Mouse (Mus musculus) embryonic facial prominence, embryonic 15.5 days (tissue): ENCODE data around the gene Herpud1. TPM values are rescaled to one million over a fixed set of nuclear protein-coding genes. Genes with fewer than 3 reads are reported as not detected.

Experiments
- ATAC-seq: fragments of 200-750 bp; cut with Nextera tagmentation; 2 replicates; pipeline ENCODE4 v1.8.0; 2017; ENCODE audit warnings: low read depth, moderate TSS enrichment; ENCODE audit not compliant: insufficient number of reproducible peaks, low FRiP score, low TSS enrichment
- H3K27ac ChIP-seq: fragments of 300-500 bp; sonication (generic); replicated peaks from 2 replicates; pipeline ENCODE4 v1.5.1; 2015; ENCODE audit warnings: mild to moderate bottlenecking, inconsistent platforms
- H3K27me3 ChIP-seq: fragments of 300-500 bp; sonication (generic); 2 replicates; pipeline ENCODE4 v1.6.1; 2015; ENCODE audit warnings: inconsistent platforms
- H3K36me3 ChIP-seq: fragments of 300-500 bp; sonication (generic); 2 replicates; pipeline ENCODE4 v1.6.1; 2015; ENCODE audit warnings: mild to moderate bottlenecking, inconsistent platforms
- H3K4me1 ChIP-seq: fragments of 300-500 bp; sonication (generic); 2 replicates; pipeline ENCODE4 v1.6.1; 2015; ENCODE audit warnings: inconsistent platforms
- H3K4me2 ChIP-seq: fragments of 300-500 bp; sonication (generic); replicated peaks from 2 replicates; pipeline ENCODE4 v1.6.1; 2015; ENCODE audit warnings: mild to moderate bottlenecking, inconsistent platforms
- H3K4me3 ChIP-seq: fragments of 300-500 bp; sonication (generic); replicated peaks from 2 replicates; pipeline ENCODE4 v1.5.1; 2015; ENCODE audit warnings: mild to moderate bottlenecking, inconsistent platforms
- H3K9ac ChIP-seq: fragments of 300-500 bp; sonication (generic); 2 replicates; pipeline ENCODE4 v1.6.1; 2015; ENCODE audit warnings: inconsistent platforms
- H3K9me3 ChIP-seq: fragments of 300-500 bp; sonication (generic); replicated peaks from 2 replicates; pipeline ENCODE4 v1.6.1; 2016; ENCODE audit warnings: inconsistent platforms
- WGBS: fragments of 180-500 bp; shearing (Covaris S2); methylation state at CpG from one replicate; pipeline ENCODE4 v1.1.7; 2015; 5-methylcytosine and 5-hydroxymethylcytosine counted together
- polyA plus RNA-seq: library from polyadenylated mRNA; unstranded; fragments of >200 nt; fragmentation: Nextera tagmentation; extraction: Ambion mirVana; gene quantifications from 2 replicates; pipeline ENCODE4 v1.2.1, GENCODE M21; 2015

Herpud1 gene
- polyA plus RNA-seq, 1 experiment from 2014 or later: 103 TPM

- no peaks in the 10 kb centered on the region for H3K9me3 ChIP-seq
- 0 out of 2 replicates have a peak, but pooled peaks cover 9% of the 10 kb centered on the region for H3K4me1 ChIP-seq
- H3K4me2 ChIP-seq: no peak overlapping the region
- H3K27me3 ChIP-seq: no peaks in the 10 kb centered on the region
- H3K4me3 ChIP-seq: no peak overlapping the region
- no peak overlapping the region for H3K27ac ChIP-seq
- ATAC-seq: peak; percentile 21; the same call in 1 of the 2 replicates
- no peak overlapping the region for H3K9ac ChIP-seq
- no peaks in the 10 kb centered on the region for H3K36me3 ChIP-seq
- WGBS: 65% methylated on average over 6 of the region's 6 CpGs
Observed at GRCm38 (mm10) chr8:94357220-94357619, 29.0 kb upstream of the Herpud1 start.

GRCm38 (mm10) chr8:94358541-94358940, 27.7 kb upstream of the Herpud1 start:
- Histone ChIP-seq H3K4me1 (peaks cover 9% of the 10 kb centered on the region; the same call in 1 of the 2 replicates), H3K36me3 (no peaks in the 10 kb centered on the region), H3K4me3 (no peak overlapping the region), H3K9me3 (no peaks in the 10 kb centered on the region), H3K27ac (no peak overlapping the region), H3K9ac (no peak overlapping the region), H3K27me3 (no peaks in the 10 kb centered on the region), H3K4me2 (no peak overlapping the region)
- ATAC-seq: no peak
- 70% methylated on average over 5 of the region's 5 CpGs for WGBS

- no peak overlapping the region for H3K9ac ChIP-seq
- no peaks in the 10 kb centered on the region for H3K36me3 ChIP-seq
- H3K27ac ChIP-seq: no peak overlapping the region
- no peak overlapping the region for H3K4me2 ChIP-seq
- no peaks in the 10 kb centered on the region for H3K9me3 ChIP-seq
- WGBS: 78% methylated on average over 6 of the region's 6 CpGs
- ATAC-seq: no peak
- H3K4me1 ChIP-seq: peaks cover 9% of the 10 kb centered on the region; the same call in 1 of the 2 replicates
- no peak overlapping the region for H3K4me3 ChIP-seq
- H3K27me3 ChIP-seq: no peaks in the 10 kb centered on the region
Observed at GRCm38 (mm10) chr8:94361774-94362431, 24.3 kb upstream of the Herpud1 start.

DNA sequence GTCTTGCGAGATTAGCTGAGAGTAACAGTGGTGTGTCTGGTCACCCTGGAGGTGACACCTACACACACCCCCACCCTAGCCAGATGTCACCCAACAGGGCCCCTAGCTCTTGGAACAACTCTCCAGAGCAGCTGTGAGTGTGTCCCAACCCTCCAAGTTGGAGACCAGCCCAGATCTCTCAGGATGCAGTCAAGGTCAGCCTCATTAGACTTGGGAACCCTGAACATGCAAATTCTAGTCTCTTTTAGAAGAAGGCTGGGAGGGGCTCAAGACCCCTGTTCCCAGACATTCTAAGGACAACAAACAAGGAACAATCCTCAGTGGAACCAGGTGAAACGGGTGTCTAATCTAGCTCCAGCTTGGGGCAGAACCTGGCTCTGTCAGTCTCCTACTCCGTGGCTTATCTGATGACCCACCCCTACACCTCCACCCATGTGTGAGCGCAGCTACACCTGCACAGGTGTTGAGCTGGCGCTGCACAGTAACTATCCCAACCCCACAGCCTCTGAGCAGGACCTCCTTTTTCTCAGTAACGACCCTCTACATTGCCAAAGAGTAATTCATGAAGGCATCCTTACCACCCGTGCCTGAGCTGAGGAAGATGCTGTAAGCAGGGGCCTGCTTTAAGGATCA, 23.5 kb upstream of the Herpud1 start:
- Histone ChIP-seq H3K9me3 (no peaks in the 10 kb centered on the region), H3K9ac (no peak overlapping the region), H3K27me3 (no peaks in the 10 kb centered on the region), H3K27ac (peak overlapping the region; percentile 58; the same call in 1 of the 2 replicates), H3K4me3 (no peak overlapping the region), H3K4me2 (no peak overlapping the region), H3K4me1 (peaks cover 9% of the 10 kb centered on the region; the same call in 1 of the 2 replicates), H3K36me3 (no peaks in the 10 kb centered on the region)
- 66% methylated on average over 7 of the region's 7 CpGs for WGBS
- ATAC-seq: no peak

DNA sequence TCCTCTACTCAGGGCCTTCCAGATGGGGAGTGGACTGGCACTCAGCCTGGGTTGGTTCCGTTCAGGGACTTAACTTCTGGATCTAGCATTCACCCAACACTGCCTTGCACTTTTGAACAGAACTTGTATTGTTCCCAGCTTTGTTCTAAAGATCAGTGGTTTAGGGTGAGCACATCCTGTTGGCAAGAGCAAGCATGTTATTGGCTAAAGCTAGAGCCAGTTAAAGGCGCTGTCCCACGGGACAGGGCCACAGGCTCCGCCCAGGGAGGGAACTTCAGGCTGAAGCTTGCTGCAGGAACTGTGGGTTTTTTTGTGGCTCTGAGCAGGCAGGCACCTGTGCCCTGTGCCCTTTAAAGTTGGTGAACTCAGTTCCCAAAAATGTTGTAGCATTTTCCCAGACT, 22.9 kb upstream of the Herpud1 start:
- Histone ChIP-seq H3K27ac (peak overlapping the region; percentile 58; the same call in 1 of the 2 replicates), H3K27me3 (no peaks in the 10 kb centered on the region), H3K4me3 (no peak overlapping the region), H3K4me1 (peaks cover 9% of the 10 kb centered on the region; the same call in 1 of the 2 replicates), H3K9ac (no peak overlapping the region), H3K36me3 (no peaks in the 10 kb centered on the region), H3K4me2 (no peak overlapping the region), H3K9me3 (no peaks in the 10 kb centered on the region)
- ATAC-seq: peak; percentile 32; the same call in 1 of the 2 replicates
- WGBS: 35% methylated on average over 4 of the region's 4 CpGs

DNA sequence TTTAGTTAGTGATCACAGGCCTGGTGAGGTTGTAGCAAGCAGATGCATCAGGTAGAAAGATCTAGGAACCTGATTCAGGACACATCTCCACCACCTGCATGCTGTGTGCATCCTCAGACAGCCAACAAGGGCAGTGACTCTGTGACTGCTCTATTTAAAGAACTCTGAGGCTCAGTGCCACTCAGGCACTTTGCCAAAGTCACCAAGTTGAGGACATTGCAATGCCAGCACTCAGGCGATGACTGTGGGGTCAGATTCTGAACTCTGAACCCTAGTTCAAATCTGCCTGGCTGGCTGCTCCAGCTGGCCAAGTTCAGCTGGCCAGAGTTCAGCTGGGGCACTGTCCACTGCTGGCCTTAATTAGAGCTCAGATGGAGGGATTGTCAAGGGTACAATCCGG, 22.3 kb upstream of the Herpud1 start:
- Histone ChIP-seq H3K27ac (no peak overlapping the region), H3K4me3 (no peak overlapping the region), H3K9ac (no peak overlapping the region), H3K9me3 (no peaks in the 10 kb centered on the region), H3K4me1 (peaks cover 2% of the 10 kb centered on the region; the same call in 1 of the 2 replicates), H3K4me2 (no peak overlapping the region), H3K36me3 (no peaks in the 10 kb centered on the region), H3K27me3 (no peaks in the 10 kb centered on the region)
- ATAC-seq: no peak
- 71% methylated on average over 2 of the region's 2 CpGs for WGBS

- no peaks in the 10 kb centered on the region for H3K36me3 ChIP-seq
- H3K4me1 ChIP-seq: no peaks in the 10 kb centered on the region; the same call in 1 of the 2 replicates
- no peaks in the 10 kb centered on the region for H3K9me3 ChIP-seq
- H3K9ac ChIP-seq: no peak overlapping the region
- no peak overlapping the region for H3K4me2 ChIP-seq
- ATAC-seq: no peak
- H3K27me3 ChIP-seq: no peaks in the 10 kb centered on the region
- H3K4me3 ChIP-seq: no peak overlapping the region
- no peak overlapping the region for H3K27ac ChIP-seq
- 88% methylated on average over 6 of the region's 6 CpGs for WGBS
Observed at GRCm38 (mm10) chr8:94364686-94365312, 21.4 kb upstream of the Herpud1 start.

DNA sequence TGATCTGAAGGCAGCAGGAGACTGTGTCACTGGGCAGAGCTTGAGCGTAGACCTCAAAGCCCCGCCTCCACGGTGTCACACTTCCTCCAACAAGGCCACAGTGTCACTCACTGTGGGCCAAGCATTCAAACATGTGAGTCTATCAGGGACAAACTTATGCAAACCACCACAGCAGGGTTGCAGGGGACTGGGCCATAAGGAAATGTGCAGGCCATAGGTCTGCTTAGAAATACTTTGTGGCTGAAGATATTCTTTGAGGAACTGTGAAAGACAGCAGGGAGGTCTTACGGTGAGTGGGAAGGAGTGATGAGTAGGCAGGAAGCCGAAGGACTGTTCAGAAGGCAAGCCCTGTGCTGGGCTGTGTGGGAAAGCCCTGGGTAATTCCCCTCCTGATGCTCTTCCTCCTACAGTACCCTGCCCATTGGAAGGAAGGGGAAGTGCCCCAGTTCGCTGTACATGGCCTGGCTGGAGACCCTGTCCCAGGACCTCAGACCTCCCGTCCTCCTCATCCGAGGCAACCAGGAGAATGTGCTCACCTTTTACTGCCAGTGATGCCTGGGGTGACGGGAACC, 20.7 kb upstream of the Herpud1 start:
- Histone ChIP-seq H3K4me2 (no peak overlapping the region), H3K4me1 (no peaks in the 10 kb centered on the region; the same call in 1 of the 2 replicates), H3K9ac (no peak overlapping the region), H3K27ac (no peak overlapping the region), H3K36me3 (no peaks in the 10 kb centered on the region), H3K9me3 (no peaks in the 10 kb centered on the region), H3K27me3 (no peaks in the 10 kb centered on the region), H3K4me3 (no peak overlapping the region)
- ATAC-seq: no peak
- WGBS: 80% methylated on average over 9 of the region's 9 CpGs

DNA sequence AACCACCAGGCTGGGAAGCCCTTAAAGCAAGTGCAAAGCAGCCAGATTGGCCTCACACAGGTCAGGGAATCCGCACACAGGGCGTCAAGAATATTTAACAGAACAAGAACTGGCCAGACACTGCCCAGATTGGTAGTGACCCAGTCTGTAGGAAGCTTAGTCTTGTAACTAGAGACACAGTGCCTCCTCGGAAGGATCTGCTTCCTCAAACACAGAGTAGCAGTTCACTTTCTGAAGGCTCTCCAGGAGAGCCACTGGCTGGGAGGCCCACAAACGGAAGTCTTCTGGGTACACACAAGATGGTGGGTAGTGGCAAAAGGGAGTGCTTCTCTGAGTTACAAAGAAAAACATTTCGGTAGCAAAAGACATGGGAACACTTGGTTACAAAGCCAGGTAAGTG, 15.4 kb upstream of the Herpud1 start:
- H3K9ac ChIP-seq: no peak overlapping the region
- H3K4me2 ChIP-seq: no peak overlapping the region
- H3K36me3 ChIP-seq: no peaks in the 10 kb centered on the region
- H3K9me3 ChIP-seq: no peaks in the 10 kb centered on the region
- no peak overlapping the region for H3K27ac ChIP-seq
- 68% methylated on average over 5 of the region's 5 CpGs for WGBS
- no peak for ATAC-seq
- no peaks in the 10 kb centered on the region for H3K4me1 ChIP-seq
- no peaks in the 10 kb centered on the region for H3K27me3 ChIP-seq
- no peak overlapping the region for H3K4me3 ChIP-seq

GRCm38 (mm10) chr8:94372955-94373599, 13.2 kb upstream of the Herpud1 start:
- no peak overlapping the region for H3K9ac ChIP-seq
- no peaks in the 10 kb centered on the region for H3K4me1 ChIP-seq
- ATAC-seq: no peak
- no peak overlapping the region for H3K4me3 ChIP-seq
- H3K27me3 ChIP-seq: no peaks in the 10 kb centered on the region
- no peaks in the 10 kb centered on the region for H3K36me3 ChIP-seq
- H3K27ac ChIP-seq: no peak overlapping the region
- WGBS: 68% methylated on average over 6 of the region's 6 CpGs
- H3K4me2 ChIP-seq: no peak overlapping the region
- H3K9me3 ChIP-seq: no peaks in the 10 kb centered on the region

DNA sequence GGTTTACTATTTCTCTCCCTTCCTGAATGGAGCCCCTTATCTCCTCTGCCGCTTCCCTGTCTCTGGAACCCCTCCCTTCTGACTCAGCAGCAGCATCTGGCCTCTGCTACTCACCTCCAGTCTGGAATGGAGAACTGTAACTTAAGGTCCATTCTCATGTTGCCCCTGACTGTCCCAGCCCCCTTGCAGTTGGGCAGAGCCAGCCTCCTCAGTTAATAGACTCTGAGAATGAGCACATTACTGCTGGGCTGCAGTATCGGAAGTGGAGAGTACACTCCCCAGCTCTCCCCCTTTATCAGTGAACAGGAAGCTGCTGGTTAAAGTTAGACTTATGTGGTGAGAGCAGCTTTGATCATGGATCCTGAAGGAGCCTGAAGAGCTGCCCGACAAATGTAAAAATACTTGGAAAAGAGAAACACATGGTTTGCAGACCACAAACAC, 10.7 kb upstream of the Herpud1 start:
- Histone ChIP-seq H3K4me2 (no peak overlapping the region), H3K4me3 (no peak overlapping the region), H3K9me3 (no peaks in the 10 kb centered on the region), H3K9ac (no peak overlapping the region), H3K27me3 (no peaks in the 10 kb centered on the region), H3K36me3 (no peaks in the 10 kb centered on the region), H3K27ac (no peak overlapping the region), H3K4me1 (no peaks in the 10 kb centered on the region)
- WGBS: 37% methylated on average over 3 of the region's 3 CpGs
- no peak for ATAC-seq
